Mouse (Mus musculus): Measurements from ENCODE around the gene Sptlc3.

The Sptlc3 gene

DNA sequence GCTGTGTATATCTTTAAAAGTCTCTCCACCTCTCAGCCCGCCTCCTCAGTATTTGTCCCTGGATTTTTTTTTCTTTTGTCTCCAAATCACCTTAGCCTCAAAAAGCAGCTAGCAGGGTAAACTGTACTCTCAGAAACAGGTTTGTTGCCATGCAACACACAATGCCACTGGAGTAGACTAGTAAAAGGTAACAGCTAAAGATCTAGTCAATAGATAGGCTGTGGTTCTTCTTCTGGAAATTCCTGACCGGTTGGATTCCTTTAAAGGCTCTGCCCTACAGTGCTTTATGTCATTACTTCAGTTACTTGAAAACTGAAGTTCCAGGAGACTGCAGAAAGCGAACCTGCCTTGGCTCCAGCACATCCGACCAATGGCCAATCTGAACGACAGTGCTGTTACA is at the start of gene Sptlc3:
Gene Sptlc3, plus strand, starts transcription at position 78 of the 400 bp plus-strand sequence.
- 71% methylated on average over 5 of the region's 5 CpGs for WGBS

DNA sequence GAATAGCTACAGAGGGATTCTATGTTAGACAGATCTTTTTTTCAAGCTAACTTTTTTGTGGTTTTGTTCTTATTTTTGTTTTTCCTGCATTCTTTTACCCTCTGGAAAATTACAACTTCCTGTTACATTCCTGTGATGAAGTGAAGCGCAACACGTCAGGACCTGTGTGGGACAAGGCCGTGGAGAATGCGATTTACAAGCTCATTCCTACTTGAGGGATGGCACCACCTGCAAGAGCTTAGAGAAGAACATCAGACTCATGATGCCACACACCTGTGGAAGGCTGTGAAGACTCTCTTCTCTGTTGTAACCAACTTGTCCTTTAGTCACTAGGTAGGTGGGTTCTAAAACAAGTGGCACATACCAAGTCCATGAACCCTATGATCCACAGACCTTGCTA is 26.0 kb upstream of the Sptlc3 start:
- 83% methylated on average over 4 of the region's 4 CpGs for WGBS

DNA sequence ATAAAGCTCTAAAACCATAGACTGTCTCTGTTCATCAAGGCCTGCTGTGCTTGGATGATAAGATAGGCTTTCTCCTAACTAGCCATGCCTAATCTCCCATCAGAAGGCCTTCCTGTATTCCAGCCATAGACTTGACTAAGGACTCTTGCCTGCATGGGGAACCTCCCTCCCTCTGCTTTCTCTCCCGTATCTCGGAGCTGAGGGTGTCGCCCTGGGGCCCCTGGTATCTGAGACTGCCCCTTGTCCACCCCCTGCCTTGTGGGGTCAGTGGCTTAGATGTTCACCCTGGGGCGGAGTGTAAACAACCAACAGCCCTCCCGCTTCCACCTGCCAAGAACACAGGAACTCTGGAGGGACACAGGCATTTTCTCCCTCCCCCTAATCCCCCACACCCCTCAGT is 5.0 kb upstream of the Sptlc3 start:
- WGBS = 62% methylated on average over 5 of the region's 5 CpGs

DNA sequence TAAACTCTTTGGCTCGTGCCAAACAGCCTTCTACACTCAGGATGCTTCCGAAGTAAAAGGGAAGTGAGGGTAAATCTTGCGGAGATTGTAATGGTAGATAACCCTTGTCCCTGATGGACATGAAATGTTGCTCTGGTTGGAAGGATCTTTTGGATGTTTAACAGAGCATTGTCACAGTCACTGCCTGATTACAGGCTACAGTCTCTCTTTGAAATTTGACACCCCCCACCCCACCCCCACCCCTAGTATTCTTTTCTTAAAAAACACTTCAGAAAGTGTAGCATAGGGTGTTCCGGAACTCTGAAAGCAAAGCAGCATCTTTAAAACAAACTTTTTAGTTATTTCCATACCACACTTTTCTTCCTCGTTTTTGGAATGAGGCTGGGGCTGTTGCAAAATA is 916 bp downstream of the Sptlc3 start:
- WGBS = 62% methylated on average over 5 of the region's 5 CpGs

GRCm38 (mm10) chr2:139561966-139562505 is 68.3 kb downstream of the Sptlc3 start:
- WGBS = 54% methylated on average over 5 of the region's 5 CpGs

GRCm38 (mm10) chr2:139579280-139579679 is 85.6 kb downstream of the Sptlc3 start:
- 5% methylated on average over 3 of the region's 3 CpGs for WGBS

- WGBS = 63% methylated on average over 6 of the region's 6 CpGs
Measured at GRCm38 (mm10) chr2:139582766-139583165, 89.1 kb downstream of the Sptlc3 start.

DNA sequence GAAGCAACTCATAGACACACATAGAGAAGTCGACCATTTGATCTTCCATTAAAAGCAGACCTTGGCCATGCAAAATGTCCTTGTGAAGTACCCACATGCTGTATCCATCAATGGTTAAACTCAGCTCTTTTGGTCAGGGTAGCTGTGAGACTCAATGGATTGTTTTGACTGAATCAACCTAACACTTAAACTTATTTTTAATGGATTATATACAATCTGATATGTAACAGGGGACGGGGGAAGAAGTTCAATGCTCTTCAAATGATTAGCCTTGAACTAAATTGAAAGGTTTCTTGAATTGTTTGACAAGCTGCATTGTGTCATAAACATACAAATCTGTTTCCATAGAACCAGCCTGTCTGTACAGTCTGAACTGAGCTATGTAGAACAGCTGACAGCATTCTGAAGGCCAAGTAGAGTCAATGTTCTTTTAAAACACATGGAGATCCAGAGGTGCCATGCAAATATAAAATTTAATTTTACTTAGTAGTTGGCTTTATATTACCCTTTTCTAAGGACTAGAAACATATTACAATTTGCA is 94.0 kb downstream of the Sptlc3 start:
- 92% methylated on average over 2 of the region's 2 CpGs for WGBS

GRCm38 (mm10) chr2:139589905-139590304 is 96.2 kb downstream of the Sptlc3 start:
- WGBS = 52% methylated on average over 4 of the region's 4 CpGs

DNA sequence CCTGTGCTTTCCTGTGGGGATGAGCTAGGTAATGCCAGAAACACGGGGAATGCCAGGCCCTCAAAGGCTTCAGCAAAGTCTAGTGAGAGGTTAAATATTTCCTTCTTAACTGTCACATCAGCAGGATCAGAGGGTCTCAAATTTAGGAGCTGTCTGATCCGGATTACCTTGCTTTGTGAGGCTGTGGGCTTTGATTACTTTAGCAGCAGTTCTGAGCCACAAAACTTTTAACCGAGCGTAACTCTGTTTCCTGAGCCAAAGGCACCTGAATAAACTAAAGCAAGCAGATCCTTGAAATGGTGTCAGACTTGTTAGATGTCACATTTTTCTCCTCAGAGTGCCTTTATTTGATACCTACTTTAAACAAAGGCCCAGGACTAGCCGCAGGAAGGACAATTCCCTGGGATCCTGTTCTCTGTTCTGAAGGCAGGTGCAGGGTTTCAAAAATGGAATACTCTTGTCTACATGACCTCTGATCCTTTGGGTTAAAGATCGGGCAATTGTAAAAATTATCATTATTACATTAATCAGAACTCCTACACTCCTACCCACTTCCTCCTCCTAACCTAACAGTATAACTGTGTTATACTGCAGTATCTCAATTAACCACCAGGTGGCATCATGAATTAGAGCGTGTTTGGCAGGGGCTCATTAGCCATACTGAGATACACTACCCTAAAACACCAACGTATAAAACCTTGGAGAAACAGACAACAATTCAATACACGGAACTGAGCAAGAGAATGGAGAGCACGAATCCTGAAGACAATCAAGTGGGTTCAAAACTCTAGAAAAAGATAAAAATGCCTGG is 97.4 kb downstream of the Sptlc3 start:
- 48% methylated on average over 10 of the region's 10 CpGs for WGBS

DNA sequence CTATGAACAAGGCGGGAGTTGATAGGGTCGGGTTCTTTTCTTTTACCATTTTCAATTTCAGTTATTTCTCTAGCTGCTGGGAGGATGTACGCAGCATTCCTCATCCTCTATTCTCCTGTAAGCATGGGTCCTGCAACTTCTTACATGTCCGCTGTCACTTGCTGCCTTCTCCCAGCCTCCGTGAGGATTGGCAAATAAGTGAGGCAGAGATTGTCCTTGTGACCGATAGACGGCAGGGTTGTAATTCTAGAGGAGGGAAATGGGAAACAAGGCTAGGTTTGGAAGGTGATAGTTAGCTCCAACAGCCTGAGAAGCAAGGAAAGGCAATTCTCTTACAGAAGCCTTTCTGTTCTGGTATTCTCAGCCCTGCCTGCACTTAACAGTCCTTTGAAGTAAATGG is 98.4 kb downstream of the Sptlc3 start:
- WGBS = 87% methylated on average over 7 of the region's 7 CpGs

DNA sequence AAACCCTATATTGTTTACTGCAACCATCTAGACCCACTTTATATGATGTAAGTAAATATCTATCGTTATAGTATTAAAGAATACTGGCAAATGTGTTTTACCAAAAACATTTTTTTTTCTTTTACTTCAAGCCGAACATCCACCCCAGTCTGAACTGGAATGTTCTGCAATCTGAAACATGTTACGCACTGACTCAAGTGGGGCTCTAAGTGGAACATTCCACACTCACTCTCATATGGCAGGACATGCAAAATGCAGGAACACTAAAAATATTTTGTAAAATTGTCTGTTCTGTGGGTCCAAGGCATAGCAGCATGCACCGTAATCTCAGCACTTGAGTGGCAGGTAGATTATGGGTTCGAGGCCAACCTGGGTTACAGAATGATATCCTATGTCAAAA is 103.5 kb downstream of the Sptlc3 start:
- 95% methylated on average over 5 of the region's 5 CpGs for WGBS

GRCm38 (mm10) chr2:139601543-139602194 is 108.0 kb downstream of the Sptlc3 start:
- WGBS = 56% methylated on average over 7 of the region's 7 CpGs

GRCm38 (mm10) chr2:139608167-139608566 is 114.5 kb downstream of the Sptlc3 start:
- 77% methylated on average over 3 of the region's 3 CpGs for WGBS

GRCm38 (mm10) chr2:139608810-139609209 is 115.1 kb downstream of the Sptlc3 start:
- 55% methylated on average over 7 of the region's 7 CpGs for WGBS

- 60% methylated on average over 7 of the region's 7 CpGs for WGBS
Measured at GRCm38 (mm10) chr2:139609231-139609630, 115.5 kb downstream of the Sptlc3 start.

DNA sequence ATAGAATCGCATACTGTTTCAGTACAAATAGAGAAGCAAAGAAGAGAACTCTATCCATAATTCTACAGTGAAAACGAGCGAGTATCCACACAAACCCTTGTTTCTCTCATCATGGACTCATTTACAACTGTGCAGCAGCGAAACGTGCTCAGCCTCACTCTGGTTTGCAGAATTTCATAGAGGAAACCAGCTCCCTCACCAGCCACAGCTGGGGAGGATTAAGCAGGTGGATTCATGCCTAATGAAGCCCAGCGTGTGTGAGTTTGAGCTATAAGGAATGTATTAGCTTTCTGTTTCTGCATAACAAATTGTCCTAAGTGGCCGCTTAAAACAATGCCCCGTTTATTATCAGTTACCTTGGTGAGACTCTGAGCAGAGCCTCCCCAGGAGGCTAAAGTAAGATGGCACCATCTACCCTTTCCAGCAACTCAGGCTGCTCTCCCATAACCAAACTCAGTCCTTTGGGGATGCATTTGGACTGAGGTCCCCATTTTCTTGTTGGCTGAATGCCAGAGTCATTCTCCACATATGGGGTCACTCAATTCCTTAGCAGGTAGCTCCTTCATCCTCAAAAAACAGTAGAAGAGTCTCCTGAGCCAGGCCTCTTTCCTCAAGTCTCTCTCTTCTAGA is 116.1 kb downstream of the Sptlc3 start:
- WGBS = 46% methylated on average over 8 of the region's 8 CpGs

GRCm38 (mm10) chr2:139612410-139613107 is 118.8 kb downstream of the Sptlc3 start:
- 70% methylated on average over 10 of the region's 10 CpGs for WGBS

DNA sequence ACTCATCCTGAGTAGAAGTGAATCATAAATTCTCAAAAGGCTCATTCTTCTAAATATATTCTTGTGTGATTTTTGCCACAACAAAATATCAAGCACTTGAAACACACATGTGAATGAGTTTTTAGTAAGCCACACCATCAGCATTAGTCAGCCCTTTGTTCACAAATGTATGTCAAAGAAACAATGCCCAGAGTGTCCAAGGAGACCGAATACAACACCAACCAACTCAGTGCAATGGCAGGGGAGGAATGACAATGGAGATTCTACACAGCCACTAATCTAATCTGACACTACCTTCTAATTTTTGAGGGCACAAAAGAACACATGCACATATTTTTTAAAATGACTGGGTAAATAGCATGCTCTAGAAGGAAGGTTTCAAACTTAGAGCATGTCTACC is 132.8 kb downstream of the Sptlc3 start:
- 69% methylated on average over 1 of the region's 1 CpGs for WGBS

GRCm38 (mm10) chr2:139628731-139629130 is 135.0 kb downstream of the Sptlc3 start:
- 64% methylated on average over 4 of the region's 4 CpGs for WGBS

DNA sequence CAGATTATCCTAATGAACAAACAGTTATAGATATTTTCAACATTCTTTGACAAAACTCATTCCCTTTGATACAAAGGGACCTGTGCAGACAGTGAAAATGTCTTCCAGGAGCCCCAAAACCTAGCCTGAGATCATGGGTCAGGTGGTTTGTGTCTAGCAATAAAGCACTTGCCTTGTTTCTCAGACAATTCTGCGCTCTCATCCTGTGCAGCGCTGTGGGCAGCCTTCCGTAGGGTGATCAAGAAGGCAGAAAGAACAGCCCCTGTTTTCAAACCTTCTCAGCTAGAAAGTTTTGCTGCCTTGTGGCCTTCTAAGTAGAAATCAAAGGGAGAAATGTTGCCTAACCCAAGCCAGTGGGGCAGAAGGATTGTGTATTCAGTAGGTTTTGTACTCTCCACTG is 135.9 kb downstream of the Sptlc3 start:
- WGBS = 95% methylated on average over 3 of the region's 3 CpGs

- WGBS = 85% methylated on average over 4 of the region's 4 CpGs
Measured at GRCm38 (mm10) chr2:139634506-139634905, 140.8 kb downstream of the Sptlc3 start.

All from cerebral cortex, adult 2 months (tissue).